In the genomic region with DNA sequence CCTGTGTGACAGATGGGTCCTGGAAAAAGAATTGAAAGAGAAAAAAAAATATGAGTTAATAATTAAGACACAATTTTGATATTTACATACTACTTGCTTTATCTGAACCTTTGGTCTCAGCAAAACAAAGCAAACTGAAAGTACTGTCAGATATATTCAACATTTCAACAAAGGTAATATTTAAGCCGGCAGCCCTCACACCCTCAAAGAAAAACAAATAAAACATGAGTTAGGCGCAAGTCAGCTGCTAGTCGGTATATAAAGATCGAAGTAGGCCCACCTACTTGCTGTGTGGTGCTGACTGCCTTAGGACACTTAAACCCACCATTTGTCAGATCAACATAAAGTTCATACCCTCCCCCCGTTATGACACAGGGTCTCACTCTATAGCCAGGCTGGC, we compare ENCODE assay signal across 14 mouse cellular contexts.
"Had no signal": no experiment of that assay in that cellular context is flagged by ENCODE, and none has a peak within 500 bp of the region (broad histone marks: within the 10 kb centered on the region; RNA-seq: fewer than 3 reads in every experiment).

No protein-coding gene starts in this region.

- H3K4me3 ChIP-seq: layer of hippocampus, adult 2 months; limb, embryonic 13.5 days; midbrain, embryonic 10.5 days; neural tube, embryonic 12.5 days had no signal

- H3K9ac ChIP-seq: limb, embryonic 13.5 days; liver, embryonic 14.5 days; neural tube, embryonic 12.5 days had no signal

- H3K4me2 ChIP-seq: limb, embryonic 13.5 days; neural tube, embryonic 12.5 days had no signal

- DNase-seq: kidney, adult 8-10 months; kidney, postnatal 10 days; kidney, postnatal 4 days; left cerebral cortex, postnatal 4 days; lung, postnatal 4 days; midbrain, embryonic 14.5 days; right cerebral cortex, postnatal 14 days; thymus, postnatal 4 days had no signal

- H3K9me3 ChIP-seq: limb, embryonic 13.5 days; midbrain, embryonic 10.5 days; neural tube, embryonic 12.5 days had no signal

- H3K4me1 ChIP-seq: midbrain, embryonic 10.5 days; neural tube, embryonic 12.5 days had no signal

- H3K36me3 ChIP-seq: midbrain, embryonic 10.5 days; neural tube, embryonic 12.5 days had no signal

- H3K27me3 ChIP-seq: limb, embryonic 13.5 days; neural tube, embryonic 12.5 days had no signal

- ATAC-seq: hindbrain, postnatal 0 days had no signal

- H3K27ac ChIP-seq: hindbrain, postnatal 0 days; layer of hippocampus, adult 2 months; limb, embryonic 13.5 days; liver, embryonic 14.5 days; midbrain, embryonic 10.5 days; neural tube, embryonic 12.5 days had no signal
